In the genomic region with DNA sequence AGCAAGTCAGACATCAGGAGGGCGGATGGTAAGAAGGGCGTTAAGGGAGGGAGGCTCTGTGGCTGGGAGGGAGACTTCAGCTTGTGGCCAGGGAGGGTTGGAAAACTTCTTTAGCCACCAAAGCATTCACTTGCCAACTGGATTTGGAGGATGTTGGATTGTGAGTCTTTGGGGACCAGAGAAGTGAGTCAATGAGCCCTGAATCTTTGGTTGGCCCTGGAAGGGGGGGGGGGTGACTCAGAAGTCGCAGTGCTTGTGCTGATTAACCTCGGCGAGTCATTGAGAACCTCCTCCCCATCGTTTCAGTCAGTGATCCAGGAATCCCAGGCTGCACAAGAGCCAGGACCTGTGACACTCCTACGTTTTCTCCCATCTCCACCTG, we compare ENCODE assay signal across 8 mouse cellular contexts. TPM values are rescaled to one million over a fixed set of nuclear protein-coding genes. Genes with fewer than 3 reads are reported as not detected.
DNase-seq lines count a peak whose midpoint lies in the region; ATAC-seq and TF ChIP-seq lines count a peak whose summit lies in the region.

No protein-coding gene starts in this region.

- H3K4me2 ChIP-seq in limb, embryonic 14.5 days (replicated peaks; ENCODE audit: low read depth, low read length, severe bottlenecking): peak overlapping the region; percentile 85

- in situ Hi-C loops in ES-E14 (cut with MboI; ENCODE audit: low sequenced_read_pairs in 2 of 2, unreplicated experiment in 2 of 2): no loop called here

- H3K36me3 ChIP-seq in ES-E14 (ENCODE audit: control insufficient read depth, insufficient read depth, low read length, poor library complexity, severe bottlenecking): no peaks in the 10 kb centered on the region
- no peaks in the 10 kb centered on the region for H3K36me3 ChIP-seq in heart, adult 2 months (ENCODE audit: control insufficient read depth, insufficient read depth, low read length)
- no peaks in the 10 kb centered on the region for H3K36me3 ChIP-seq in limb, embryonic 14.5 days (ENCODE audit: control insufficient read depth, insufficient read depth, low read length)

- WGBS in heart, adult 2 months: 8% methylated on average over 7 of the region's 7 CpGs
- WGBS in limb, embryonic 14.5 days: 7% methylated on average over 6 of the region's 7 CpGs

- no peak for TF ChIP-seq POLR2A in heart, adult 2 months (IDR thresholded peaks at IDR 0.05; ENCODE audit: insufficient read depth, low read depth, low read length)
- TF ChIP-seq POLR2A in limb, embryonic 14.5 days (IDR thresholded peaks at IDR 0.05; ENCODE audit: borderline replicate concordance, extremely low read depth, insufficient read depth, insufficient read length): no peak

- peak; percentile 52 for DNase-seq in gastrocnemius, adult 18-20 months (ENCODE audit: low spot score)
- DNase-seq in gastrocnemius, postnatal 10 days: no peak
- DNase-seq in ES-E14 (ENCODE audit: low read depth, low spot score): no peak
- peak; percentile 29 to 45 for DNase-seq in heart, adult 2 months
- DNase-seq in limb, embryonic 14.5 days (ENCODE audit: low spot score): no peak
- DNase-seq in cerebellum, adult 9-11 months: no peak
- DNase-seq in ovary, adult 18-20 months (ENCODE audit: low spot score): no peak
- no peak for DNase-seq in ovary, postnatal 14 days (ENCODE audit: low spot score)

- intact Hi-C loops in heart, adult 2 months (cut with DNase I): loop anchor here (5.0 to 10.0 kb wide), 3 partner anchors 42 to 725 kb away; no protein-coding TSS in a partner anchor

- H3K4me3 ChIP-seq in ES-E14 (ENCODE audit: insufficient read depth in 1 of 2, low read depth in 1 of 2, low read length in 2 of 2, poor library complexity in 1 of 2, severe bottlenecking in 1 of 2): peak overlapping the region; percentile 76 to 96
- H3K4me3 ChIP-seq in heart, adult 2 months: peak overlapping the region; percentile 66
- peak overlapping the region; percentile 77 for H3K4me3 ChIP-seq in limb, embryonic 14.5 days (replicated peaks; ENCODE audit: low read length)

- peaks cover 2% of the 10 kb centered on the region; the same call in 1 of the 2 replicates for H3K27me3 ChIP-seq in heart, adult 2 months (ENCODE audit: control insufficient read depth, insufficient read depth, low read length)
- H3K27me3 ChIP-seq in limb, embryonic 14.5 days (ENCODE audit: control insufficient read depth, insufficient read depth, low read length): no peaks in the 10 kb centered on the region

- no peaks in the 10 kb centered on the region for H3K79me2 ChIP-seq in heart, adult 2 months (replicated peaks; ENCODE audit: control insufficient read depth, insufficient read depth, low read length)

- no peaks in the 10 kb centered on the region; a peak in 1 of 4 replicates for H3K4me1 ChIP-seq in ES-E14 (ENCODE audit: control insufficient read depth in 2 of 2, insufficient read depth in 2 of 2, low read length in 2 of 2, poor library complexity in 1 of 2)
- H3K4me1 ChIP-seq in heart, adult 2 months (ENCODE audit: control insufficient read depth, insufficient read depth, low read length): peaks cover 1% of the 10 kb centered on the region; the same call in 1 of the 2 replicates
- H3K4me1 ChIP-seq in limb, embryonic 14.5 days (ENCODE audit: control insufficient read depth, insufficient read depth, low read length): peaks cover 13% of the 10 kb centered on the region

- TF ChIP-seq CTCF in heart, adult 2 months (IDR thresholded peaks at IDR 0.05): no peak

- no peak for TF ChIP-seq EP300 in heart, adult 2 months (IDR thresholded peaks at IDR 0.05; ENCODE audit: insufficient read depth, low read depth, low read length)

- H3K27ac ChIP-seq in ES-E14 (ENCODE audit: insufficient read depth, low read depth, low read length, poor library complexity, severe bottlenecking): no peak overlapping the region
- H3K27ac ChIP-seq in heart, adult 2 months: peak overlapping the region; percentile 78
- no peak overlapping the region for H3K27ac ChIP-seq in limb, embryonic 14.5 days (replicated peaks; ENCODE audit: low read depth, low read length)

- no peaks in the 10 kb centered on the region for H3K9me3 ChIP-seq in ES-E14 (ENCODE audit: control insufficient read depth, insufficient read depth, low read depth, low read length)
- H3K9me3 ChIP-seq in limb, embryonic 14.5 days (ENCODE audit: control insufficient read depth, low read length): no peaks in the 10 kb centered on the region

- H3K9ac ChIP-seq in ES-E14 (ENCODE audit: insufficient read depth, low read depth, low read length, poor library complexity, severe bottlenecking): no peak overlapping the region
- H3K9ac ChIP-seq in heart, adult 2 months (ENCODE audit: low read depth, low read length): peak overlapping the region; percentile 88
- peak overlapping the region; percentile 86; the same call in 1 of the 2 replicates for H3K9ac ChIP-seq in limb, embryonic 14.5 days (ENCODE audit: low read depth, low read length, severe bottlenecking)

- no peak for ATAC-seq in limb, embryonic 14.5 days (ENCODE audit: low FRiP score, low read depth)

TF ChIP-seq in ES-E14, 5 proteins besides CTCF, POLR2A, EP300 and RAD21:
- TF ChIP-seq HCFC1 (IDR thresholded peaks at IDR 0.05; ENCODE audit: borderline replicate concordance, insufficient read depth, low read length) (no peak), CHD2 (IDR thresholded peaks at IDR 0.05; ENCODE audit: low read depth, low read length) (no peak), ZNF384 (IDR thresholded peaks at IDR 0.05; ENCODE audit: low read depth, low read length) (no peak), ZC3H11A (IDR thresholded peaks at IDR 0.05; ENCODE audit: borderline replicate concordance, low read depth, low read length) (no peak)

RNA-seq across cellular contexts. Expression of a gene that starts 0.8 kb away (rescaled TPM):
- total RNA-seq in gastrocnemius, adult 18-20 months (2021): 1 to 10 TPM; 8.2 to 9.3 TPM
- 1 to 10 TPM; 6.9 to 8.6 TPM for total RNA-seq in gastrocnemius, postnatal 10 days (2021)
- 3.6 and 5.5 TPM in 2 replicates for total RNA-seq in ES-E14 (2012; rRNA removed)
- total RNA-seq in heart, adult 2 months (2021): 1 to 10 TPM; 1.4 to 2.3 TPM
- polyA plus RNA-seq in heart, adult 2 months (2012; rRNA removed): 1.2 and 1.8 TPM in 2 replicates
- 9.9 and 13.0 TPM in 2 replicates for polyA plus RNA-seq in limb, embryonic 14.5 days (2012; rRNA removed)
- polyA plus RNA-seq in limb, embryonic 14.5 days (2014; fragmentation: Nextera tagmentation; extraction: Ambion mirVana): 4.2 and 4.8 TPM in 2 replicates

Comparison
In these comparisons a context has a peak if more than half of its experiments do, and no peak if none do; other contexts are left out.
1. DNase-seq: peak in gastrocnemius, adult 18-20 months (single experiment) and heart, adult 2 months (2 of 2); none in gastrocnemius, postnatal 10 days (single experiment), ES-E14 (single experiment), limb, embryonic 14.5 days (single experiment), cerebellum, adult 9-11 months (single experiment), ovary, adult 18-20 months (single experiment) and ovary, postnatal 14 days (single experiment).
2. Peak in every context shown above with its lines, with median percentiles within 50 percentile points of each other: H3K4me3 ChIP-seq.